Mouse (Mus musculus) G1E (cell line): ENCODE measurements around the gene Megf9.

Experiments
- CTCF ChIP-seq: IDR thresholded peaks from 2 replicates; pipeline ENCODE4 v1.5.1; 2012; ENCODE audit warnings: low read depth, low read length, inconsistent platforms, mixed read lengths
- GATA1 ChIP-seq: IDR thresholded peaks from 2 replicates; pipeline ENCODE4 v1.6.1; 2012; ENCODE audit warnings: borderline replicate concordance, low read length, inconsistent platforms, mixed read lengths
- POLR2AphosphoS5 ChIP-seq: IDR thresholded peaks from 2 replicates; pipeline ENCODE4 v1.6.1; 2012; ENCODE audit warnings: low read depth, low read length, inconsistent platforms; ENCODE audit not compliant: insufficient replicate concordance
- TAL1 ChIP-seq: conservative IDR thresholded peaks from 2 replicates; pipeline ENCODE4 v1.6.1; 2012; ENCODE audit warnings: low read depth, low read length, inconsistent platforms, mixed read lengths

- TF ChIP-seq CTCF (no peak), POLR2AphosphoS5 (no peak), GATA1 (no peak), TAL1 (no peak)
Measured at GRCm38 (mm10) chr4:70517646-70518045, 17.1 kb downstream of the Megf9 start.
